Mouse (Mus musculus): ENCODE results near the gene Aloxe3. TPM values are rescaled to one million over a fixed set of nuclear protein-coding genes. Genes with fewer than 3 reads are reported as not detected.

Gene Aloxe3
- total and polyA plus RNA-seq, 2 experiments from 2014 or later = 10.0 to 14.9 TPM

DNA sequence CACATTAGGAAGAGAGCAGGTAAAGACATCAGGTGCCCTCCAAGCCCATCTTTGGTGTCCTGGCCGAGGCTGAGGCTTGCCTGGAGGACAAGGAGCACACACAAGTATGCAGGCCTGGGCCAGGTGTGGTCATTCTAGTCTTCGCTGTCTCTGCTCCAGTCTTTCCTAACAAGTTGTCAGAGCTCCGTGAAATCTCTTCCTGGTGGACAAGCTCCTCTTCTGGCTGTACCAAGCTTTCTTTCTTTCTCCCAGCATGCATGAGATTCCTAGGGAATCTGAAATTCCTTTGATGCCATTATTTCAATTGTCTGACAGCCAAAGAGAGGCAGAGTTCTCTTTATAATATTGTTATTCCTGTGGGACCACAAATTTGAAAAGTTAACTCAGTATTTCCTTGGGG is 53.8 kb downstream of the Aloxe3 start:
- ATAC-seq = no peak
- H3K9ac ChIP-seq = no peak overlapping the region
- WGBS = 45% methylated on average over 3 of the region's 3 CpGs

DNA sequence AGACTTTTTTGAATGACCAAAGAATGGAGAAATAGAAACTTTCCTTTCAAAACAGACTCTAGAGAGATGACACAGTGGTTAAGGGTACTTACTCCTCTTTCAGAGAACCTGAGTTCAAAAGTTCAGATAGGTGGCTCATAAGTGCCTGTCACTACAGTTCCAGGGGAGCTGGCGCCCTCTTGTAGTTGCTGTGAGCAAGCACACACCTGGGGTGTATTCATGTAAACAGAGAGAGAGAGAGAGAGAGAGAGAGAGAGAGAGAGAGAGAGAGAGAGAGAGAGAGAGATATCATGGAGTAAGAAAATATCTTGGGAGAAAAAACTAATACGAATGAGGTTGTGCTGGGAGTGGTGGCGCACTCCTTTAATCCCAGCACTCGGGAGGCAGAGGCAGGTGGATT is 54.4 kb downstream of the Aloxe3 start:
- Histone ChIP-seq H3K9ac (no peak overlapping the region), H3K9me3 (ENCODE audit: low read length) (no peaks in the 10 kb centered on the region), H3K4me2 (ENCODE audit: low read depth) (no peak overlapping the region), H3K36me3 (ENCODE audit: insufficient read depth) (no peaks in the 10 kb centered on the region), H3K27ac (ENCODE audit: low read depth, low read length) (no peak overlapping the region), H3K27me3 (ENCODE audit: insufficient read depth, low read length) (no peaks in the 10 kb centered on the region), H3K4me1 (ENCODE audit: insufficient read depth) (no peaks in the 10 kb centered on the region), H3K4me3 (ENCODE audit: low read depth, low read length) (no peak overlapping the region)
- ATAC-seq = no peak
- DNase-seq = no peak
- TF ChIP-seq CTCF (IDR thresholded peaks at IDR 0.05; ENCODE audit: low read depth) = no peak
- WGBS = 89% methylated on average over 4 of the region's 4 CpGs

More for the DNA sequence above, 53.8 kb downstream of the Aloxe3 start:
- no peak for DNase-seq
- H3K27ac ChIP-seq (ENCODE audit: low read depth, low read length) = no peak overlapping the region
- no peaks in the 10 kb centered on the region for H3K36me3 ChIP-seq (ENCODE audit: insufficient read depth)
- no peaks in the 10 kb centered on the region for H3K4me1 ChIP-seq (ENCODE audit: insufficient read depth)
- H3K9me3 ChIP-seq (ENCODE audit: low read length) = no peaks in the 10 kb centered on the region
- no peaks in the 10 kb centered on the region for H3K27me3 ChIP-seq (ENCODE audit: insufficient read depth, low read length)
- H3K4me2 ChIP-seq (ENCODE audit: low read depth) = no peak overlapping the region
- TF ChIP-seq CTCF (IDR thresholded peaks at IDR 0.05; ENCODE audit: low read depth) = no peak
- no peak overlapping the region for H3K4me3 ChIP-seq (ENCODE audit: low read depth, low read length)

DNA sequence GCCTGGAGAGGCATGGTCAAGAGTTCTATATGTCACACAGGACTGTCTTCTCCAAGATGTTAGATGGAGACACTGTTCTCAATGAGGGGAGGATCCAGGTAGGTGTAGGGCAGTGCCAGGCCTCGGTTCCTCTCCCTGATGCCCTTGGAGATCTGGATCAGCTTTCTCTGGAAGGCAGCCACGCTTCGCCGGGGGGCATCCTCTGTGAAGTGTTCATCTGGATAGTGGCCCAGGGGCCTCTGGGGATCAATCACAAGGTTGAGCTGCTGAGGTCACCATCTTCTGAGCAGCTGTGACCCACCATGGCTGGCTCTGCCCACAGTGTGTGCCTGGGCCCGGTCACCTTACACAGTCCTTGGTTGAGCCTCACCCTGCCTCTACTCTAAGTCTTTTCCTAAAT is 59.3 kb downstream of the Aloxe3 start:
- WGBS = 88% methylated on average over 5 of the region's 5 CpGs
- ATAC-seq = no peak

DNA sequence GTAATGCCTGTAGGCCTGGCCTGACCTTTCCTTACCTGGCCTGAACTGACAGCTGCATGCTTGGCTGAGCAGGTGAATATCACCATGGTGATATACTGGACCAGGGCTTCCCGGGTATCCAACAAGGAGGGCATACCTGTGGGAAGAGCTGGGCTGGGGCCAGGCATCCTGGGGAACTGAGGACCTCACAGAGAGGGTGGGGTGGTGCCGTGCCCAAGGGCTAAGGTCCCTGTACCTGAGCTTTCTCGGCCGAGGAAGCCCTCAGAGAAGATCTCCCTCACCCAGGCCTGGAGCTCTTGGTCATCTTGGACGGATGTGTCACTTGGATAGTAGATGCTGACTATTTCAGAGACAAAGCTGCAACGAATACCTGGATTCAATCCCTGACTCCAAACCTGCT is 60.2 kb downstream of the Aloxe3 start:
- H3K27me3 ChIP-seq (ENCODE audit: insufficient read depth, low read length) = no peaks in the 10 kb centered on the region
- 87% methylated on average over 6 of the region's 6 CpGs for WGBS
- no peak for DNase-seq
- no peaks in the 10 kb centered on the region for H3K9me3 ChIP-seq (ENCODE audit: low read length)
- no peak overlapping the region for H3K4me3 ChIP-seq (ENCODE audit: low read depth, low read length)
- no peak overlapping the region for H3K9ac ChIP-seq
- no peaks in the 10 kb centered on the region for H3K4me1 ChIP-seq (ENCODE audit: insufficient read depth)
- H3K27ac ChIP-seq (ENCODE audit: low read depth, low read length) = no peak overlapping the region
- H3K4me2 ChIP-seq (ENCODE audit: low read depth) = no peak overlapping the region
- ATAC-seq = no peak
- no peaks in the 10 kb centered on the region for H3K36me3 ChIP-seq (ENCODE audit: insufficient read depth)
- TF ChIP-seq CTCF (IDR thresholded peaks at IDR 0.05; ENCODE audit: low read depth) = no peak

More for the DNA sequence above, 59.3 kb downstream of the Aloxe3 start:
- TF ChIP-seq CTCF (IDR thresholded peaks at IDR 0.05; ENCODE audit: low read depth) = no peak
- H3K36me3 ChIP-seq (ENCODE audit: insufficient read depth) = no peaks in the 10 kb centered on the region
- no peak overlapping the region for H3K4me2 ChIP-seq (ENCODE audit: low read depth)
- H3K4me3 ChIP-seq (ENCODE audit: low read depth, low read length) = no peak overlapping the region
- no peak overlapping the region for H3K27ac ChIP-seq (ENCODE audit: low read depth, low read length)
- H3K9me3 ChIP-seq (ENCODE audit: low read length) = no peaks in the 10 kb centered on the region
- H3K4me1 ChIP-seq (ENCODE audit: insufficient read depth) = no peaks in the 10 kb centered on the region
- no peak overlapping the region for H3K9ac ChIP-seq
- DNase-seq = no peak
- H3K27me3 ChIP-seq (ENCODE audit: insufficient read depth, low read length) = no peaks in the 10 kb centered on the region

DNA sequence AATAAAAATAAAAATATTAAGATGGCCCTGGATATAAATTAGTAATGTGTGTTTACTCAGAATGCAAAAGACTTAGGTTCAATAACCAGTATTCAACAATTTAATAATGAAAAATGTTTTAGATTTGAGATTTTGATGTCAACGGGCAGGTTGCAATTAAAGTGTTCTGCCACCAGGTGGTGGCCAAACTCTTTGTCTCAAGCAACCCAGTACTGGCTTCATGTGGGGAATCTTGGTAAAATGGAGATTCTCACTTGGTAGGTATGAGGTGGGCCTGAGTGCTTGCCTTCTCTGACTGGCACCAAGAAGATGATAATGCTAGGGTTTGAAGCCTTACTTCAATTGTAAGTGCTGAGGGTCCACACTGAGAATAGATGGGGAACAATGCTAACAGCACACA is 67.1 kb downstream of the Aloxe3 start:
- peak; percentile 79 for DNase-seq
- no peak overlapping the region for H3K4me2 ChIP-seq (ENCODE audit: low read depth)
- no peak overlapping the region for H3K4me3 ChIP-seq (ENCODE audit: low read depth, low read length)
- H3K27ac ChIP-seq (ENCODE audit: low read depth, low read length) = no peak overlapping the region
- no peaks in the 10 kb centered on the region for H3K36me3 ChIP-seq (ENCODE audit: insufficient read depth)
- no peak overlapping the region for H3K9ac ChIP-seq
- H3K27me3 ChIP-seq (ENCODE audit: insufficient read depth, low read length) = peaks cover 11% of the 10 kb centered on the region; the same call in 1 of the 2 replicates
- H3K4me1 ChIP-seq (ENCODE audit: insufficient read depth) = 0 out of 2 replicates have a peak, but pooled peaks cover 8% of the 10 kb centered on the region
- no peaks in the 10 kb centered on the region for H3K9me3 ChIP-seq (ENCODE audit: low read length)
- 0% methylated on average over 1 of the region's 1 CpGs for WGBS
- peak; percentile 66; the same call in 1 of the 2 replicates for ATAC-seq
- peak; percentile 90 for TF ChIP-seq CTCF (IDR thresholded peaks at IDR 0.05; ENCODE audit: low read depth)

DNA sequence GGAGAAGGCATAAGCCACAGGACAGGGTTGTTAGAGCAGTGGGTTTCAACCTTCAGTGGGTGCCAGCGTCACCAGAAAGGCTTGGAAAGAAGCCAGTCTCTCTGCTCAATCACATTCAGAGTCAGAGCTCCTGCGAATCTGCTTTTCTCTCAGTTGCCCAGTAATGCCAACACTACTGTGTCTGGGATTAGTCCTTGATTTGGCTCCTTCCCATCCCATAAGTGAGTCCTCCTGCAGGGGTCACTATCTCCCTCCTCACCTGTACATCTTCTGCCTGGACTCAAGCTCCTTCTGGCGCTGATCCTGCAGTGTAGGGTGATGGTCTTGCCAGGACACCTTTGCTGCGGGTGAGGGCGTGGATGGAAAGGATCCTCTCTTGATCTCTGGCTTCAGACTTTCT is 71.1 kb downstream of the Aloxe3 start:
- H3K27me3 ChIP-seq (ENCODE audit: insufficient read depth, low read length) = peaks cover 13% of the 10 kb centered on the region; the same call in 1 of the 2 replicates
- peak overlapping the region; percentile 27 for H3K4me3 ChIP-seq (ENCODE audit: low read depth, low read length)
- DNase-seq (peak; percentile 19), ATAC-seq (no peak)
- H3K27ac ChIP-seq (ENCODE audit: low read depth, low read length) = no peak overlapping the region
- H3K9me3 ChIP-seq (ENCODE audit: low read length) = no peaks in the 10 kb centered on the region
- 0 out of 2 replicates have a peak, but pooled peaks cover 8% of the 10 kb centered on the region for H3K4me1 ChIP-seq (ENCODE audit: insufficient read depth)
- peak overlapping the region; percentile 31; the same call in 1 of the 2 replicates for H3K9ac ChIP-seq
- H3K4me2 ChIP-seq (ENCODE audit: low read depth) = peak overlapping the region; percentile 47
- WGBS = 4% methylated on average over 5 of the region's 5 CpGs
- peak; percentile 47 for TF ChIP-seq CTCF (IDR thresholded peaks at IDR 0.05; ENCODE audit: low read depth)
- no peaks in the 10 kb centered on the region for H3K36me3 ChIP-seq (ENCODE audit: insufficient read depth)

DNA sequence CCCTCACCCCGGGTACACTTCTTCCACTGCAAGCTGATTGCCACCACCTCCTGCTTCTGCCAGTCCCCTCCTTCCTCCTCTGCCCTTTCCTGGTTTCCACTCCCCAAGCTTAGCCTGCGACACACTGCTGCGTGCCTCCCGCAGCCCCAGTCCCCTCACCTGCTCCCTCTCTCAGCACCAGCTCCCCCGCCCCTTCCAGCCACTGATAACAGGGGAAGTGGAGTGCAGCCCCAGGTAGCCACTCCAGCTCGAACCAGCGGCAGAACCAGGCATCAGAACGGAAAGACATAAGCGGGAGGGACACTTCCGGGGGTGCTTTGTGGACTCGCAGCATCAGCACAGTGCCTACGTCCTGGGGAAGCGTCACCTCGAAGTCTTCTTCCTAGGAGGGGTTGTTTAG is 71.5 kb downstream of the Aloxe3 start:
- H3K4me1 ChIP-seq (ENCODE audit: insufficient read depth) = 0 out of 2 replicates have a peak, but pooled peaks cover 8% of the 10 kb centered on the region
- H3K9me3 ChIP-seq (ENCODE audit: low read length) = no peaks in the 10 kb centered on the region
- DNase-seq = no peak
- H3K4me2 ChIP-seq (ENCODE audit: low read depth) = peak overlapping the region; percentile 47
- peaks cover 13% of the 10 kb centered on the region; the same call in 1 of the 2 replicates for H3K27me3 ChIP-seq (ENCODE audit: insufficient read depth, low read length)
- TF ChIP-seq CTCF (IDR thresholded peaks at IDR 0.05; ENCODE audit: low read depth) = no peak
- 2% methylated on average over 14 of the region's 14 CpGs for WGBS
- ATAC-seq = no peak
- H3K36me3 ChIP-seq (ENCODE audit: insufficient read depth) = no peaks in the 10 kb centered on the region
- peak overlapping the region; percentile 27 for H3K4me3 ChIP-seq (ENCODE audit: low read depth, low read length)
- H3K9ac ChIP-seq = peak overlapping the region; percentile 31; the same call in 1 of the 2 replicates
- no peak overlapping the region for H3K27ac ChIP-seq (ENCODE audit: low read depth, low read length)

Data from forebrain, postnatal 0 days (tissue).